Mouse (Mus musculus) retina, adult 2 months (tissue): ENCODE measurements around the gene Exog.

Experiments used
- DNase-seq: peaks from one replicate; pipeline ENCODE4 v3.0.0-alpha.2; 2012; ENCODE audit warnings: low read depth, low spot score

The Exog gene

DNA sequence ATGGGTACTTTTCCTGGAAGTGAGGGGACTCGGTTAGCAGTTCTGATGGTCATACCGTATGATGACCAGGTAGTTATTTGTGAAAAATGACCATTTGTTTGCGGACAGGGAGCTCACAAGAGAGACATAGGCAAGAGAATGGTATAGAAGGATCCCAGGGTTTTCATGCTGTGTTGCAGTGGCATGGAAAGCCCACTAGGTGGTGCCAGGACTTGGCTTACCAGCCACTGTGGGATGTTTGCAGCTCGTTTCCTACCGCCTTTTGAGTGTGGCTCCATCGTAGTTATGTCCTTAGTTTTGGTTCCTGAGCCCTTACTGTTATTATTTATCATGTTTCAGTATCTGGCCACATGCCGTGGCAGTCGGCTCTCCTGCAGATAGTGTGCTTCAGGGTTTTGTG is 15.7 kb downstream of the Exog start:
- peak; percentile 49 for DNase-seq

DNA sequence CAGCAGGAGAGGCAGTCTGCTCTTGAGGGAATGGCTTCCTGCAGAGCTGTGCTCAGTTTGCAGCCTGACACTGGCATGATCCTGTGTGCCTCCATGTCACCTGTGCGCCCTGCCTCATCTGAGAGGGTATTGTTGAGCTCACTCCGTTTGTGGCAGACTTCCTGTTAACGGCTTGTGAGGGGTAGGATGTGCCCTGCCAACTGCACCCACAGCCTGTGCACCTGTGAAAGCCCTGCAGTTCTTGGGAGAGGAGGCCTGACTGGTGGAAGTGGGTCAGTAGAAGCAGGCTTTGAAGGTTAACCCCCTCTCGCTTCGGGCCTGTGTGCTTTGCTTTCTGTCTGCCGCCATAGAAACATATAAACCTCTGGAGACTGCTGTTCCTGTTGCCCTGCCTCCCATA is 20.3 kb downstream of the Exog start:
- no peak for DNase-seq

DNA sequence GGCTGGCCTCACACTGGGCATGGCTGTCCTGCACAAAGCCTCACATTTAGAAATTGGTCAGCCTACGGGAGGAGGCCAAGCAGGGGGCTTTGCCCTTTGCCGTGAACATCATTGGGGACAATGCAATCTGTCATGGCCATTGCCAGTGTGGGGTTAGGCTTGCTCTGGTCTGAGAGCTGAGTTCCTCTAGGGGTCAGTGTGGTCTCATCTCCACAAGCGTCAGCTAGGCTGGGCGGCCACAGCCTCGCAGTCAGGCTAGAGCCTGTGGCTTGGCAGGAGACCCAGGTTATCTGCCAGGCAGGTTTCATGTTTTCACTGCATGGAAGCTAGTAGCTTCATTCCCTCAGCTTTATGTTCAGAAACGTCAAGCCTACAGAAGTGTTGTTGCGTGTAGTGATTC is 20.9 kb downstream of the Exog start:
- no peak for DNase-seq

- DNase-seq, result no peak
Measured at GRCm38 (mm10) chr9:119469691-119470353, 25.1 kb downstream of the Exog start.

DNA sequence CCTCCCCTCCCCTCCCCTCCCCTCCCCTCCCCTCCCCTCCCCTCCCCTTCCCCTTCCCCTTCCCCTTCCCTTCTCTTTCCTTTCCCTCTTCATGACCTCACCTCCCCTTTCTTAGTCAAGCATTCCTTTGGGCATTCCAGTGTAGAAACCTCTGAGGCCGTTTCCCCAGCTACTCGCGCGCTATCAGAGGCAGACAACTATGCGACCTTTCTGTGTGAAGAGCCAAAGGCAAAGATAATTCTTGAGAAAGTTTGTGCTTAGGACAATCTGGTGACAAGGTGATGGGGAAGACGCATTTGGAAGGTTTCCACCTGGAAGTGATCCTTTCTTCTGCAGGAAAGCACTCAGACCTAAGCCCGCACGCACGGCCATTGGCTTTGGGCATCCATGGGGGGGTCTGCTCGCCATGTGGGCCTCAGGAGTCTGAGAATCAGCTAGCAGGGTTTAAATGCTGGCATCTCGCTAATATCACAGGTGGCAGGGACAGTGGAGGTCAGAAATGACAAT is 27.7 kb downstream of the Exog start:
- DNase-seq, result no peak

DNA sequence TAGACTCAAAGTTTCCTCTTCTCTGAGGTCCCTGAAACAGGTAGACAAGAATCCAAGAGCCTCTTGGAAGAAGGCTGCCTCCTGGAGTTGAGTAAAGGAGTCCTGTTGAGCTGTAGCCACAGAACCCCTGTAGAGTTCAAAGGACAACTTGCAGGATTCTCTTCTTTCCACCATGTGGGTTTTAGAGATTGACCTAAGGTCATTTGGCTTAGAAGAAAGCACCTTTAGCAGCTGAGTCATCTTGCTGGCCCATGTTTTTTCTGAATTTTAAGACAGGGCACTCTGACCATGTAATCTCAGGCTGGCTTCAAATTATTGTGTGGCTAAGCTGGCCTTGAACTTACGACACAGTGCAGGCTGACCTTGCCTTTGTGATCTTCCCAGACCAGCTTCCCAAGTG is 28.3 kb downstream of the Exog start:
- DNase-seq, result no peak

GRCm38 (mm10) chr9:119473608-119474164 is 28.9 kb downstream of the Exog start:
- no peak for DNase-seq

GRCm38 (mm10) chr9:119474717-119475611 is 30.2 kb downstream of the Exog start:
- DNase-seq, result no peak

- no peak for DNase-seq
Measured at GRCm38 (mm10) chr9:119477754-119478153, 33.0 kb downstream of the Exog start.

DNA sequence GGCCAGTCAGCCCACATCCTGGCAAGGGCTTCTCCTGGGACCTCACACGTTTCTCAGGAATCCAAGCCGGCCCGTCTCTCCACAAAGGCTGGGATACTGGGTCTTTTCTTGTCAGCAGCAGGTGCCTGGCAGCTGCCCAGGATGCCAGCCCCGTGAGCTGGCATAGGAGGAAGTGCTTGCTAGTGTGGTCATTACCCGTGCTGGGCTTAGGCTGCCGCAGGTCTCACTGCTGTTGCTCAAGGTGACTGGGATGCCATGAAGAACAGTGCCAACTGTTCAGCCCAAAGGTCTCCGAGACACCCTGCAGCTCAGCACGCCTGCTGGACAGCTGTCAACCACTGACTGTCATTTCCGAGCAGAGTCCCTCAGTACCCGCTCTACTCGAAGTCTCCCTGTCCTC is 33.6 kb downstream of the Exog start:
- no peak for DNase-seq

DNA sequence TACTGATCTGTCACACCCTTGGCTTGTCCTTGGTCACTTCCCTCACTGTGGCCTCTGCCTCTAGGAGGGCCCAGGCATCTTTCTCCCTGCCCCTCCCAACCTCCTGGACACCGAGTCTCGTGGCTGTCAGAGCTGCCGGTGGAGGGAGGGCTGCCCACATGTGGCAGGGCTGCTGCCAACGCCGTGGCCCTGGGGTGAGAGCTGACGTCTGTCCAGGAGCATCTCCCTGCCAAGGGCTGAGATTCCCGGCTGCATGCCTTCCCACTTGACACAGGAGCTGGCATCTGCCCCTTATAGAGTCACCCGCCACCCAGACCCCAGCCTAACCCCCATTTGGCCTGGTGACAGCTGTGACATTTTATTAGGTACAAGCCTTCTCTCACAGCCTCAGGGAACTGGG is 34.6 kb downstream of the Exog start:
- DNase-seq, result no peak

GRCm38 (mm10) chr9:119481612-119482011 is 36.9 kb downstream of the Exog start:
- DNase-seq, result no peak

- DNase-seq, result no peak
Measured at GRCm38 (mm10) chr9:119483554-119484353, 39.0 kb downstream of the Exog start.

- no peak for DNase-seq
Measured at GRCm38 (mm10) chr9:119484420-119484819, 39.7 kb downstream of the Exog start.

- DNase-seq, result no peak
Measured at GRCm38 (mm10) chr9:119484868-119485267, 40.1 kb downstream of the Exog start.

- no peak for DNase-seq
Measured at GRCm38 (mm10) chr9:119496354-119496753, 51.6 kb downstream of the Exog start.

DNA sequence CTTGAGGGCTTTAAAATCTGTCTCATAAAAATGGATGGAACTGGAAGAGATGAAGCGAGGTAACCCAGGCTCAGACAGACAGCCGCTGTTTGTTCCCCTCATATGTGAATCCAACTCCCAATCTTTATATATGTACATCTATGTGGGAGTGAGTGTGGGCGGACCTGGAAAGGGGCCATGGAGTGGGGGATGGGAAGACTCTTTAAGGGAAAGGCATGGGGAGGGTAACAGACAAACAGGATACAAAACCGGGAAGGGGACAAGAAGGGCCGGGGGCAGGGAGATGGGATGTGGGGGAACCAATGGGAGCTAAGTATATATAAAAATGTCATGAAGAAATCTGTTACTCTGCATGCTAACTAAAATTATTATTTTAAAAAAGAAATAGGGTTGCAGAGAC is 52.2 kb downstream of the Exog start:
- DNase-seq, result no peak

GRCm38 (mm10) chr9:119497546-119498246 is 53.0 kb downstream of the Exog start:
- DNase-seq, result no peak

DNA sequence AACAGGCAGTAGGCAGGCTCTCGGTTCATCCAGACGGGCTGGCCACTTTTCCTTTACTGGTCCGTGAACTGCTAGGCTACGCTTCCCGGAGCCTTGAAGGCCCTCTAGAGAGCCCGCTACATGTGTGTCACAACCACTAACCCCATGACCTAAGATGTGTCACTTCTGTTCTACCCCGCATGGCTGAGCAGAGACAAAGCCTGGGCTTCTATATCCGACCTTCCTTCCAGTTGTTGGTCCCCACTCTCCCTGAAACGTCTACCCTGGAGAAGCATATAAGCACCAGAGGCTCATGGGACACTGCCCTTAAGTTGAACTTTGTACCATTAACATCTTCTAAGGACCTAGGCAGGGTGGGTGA is 53.5 kb downstream of the Exog start:
- DNase-seq, result no peak

DNA sequence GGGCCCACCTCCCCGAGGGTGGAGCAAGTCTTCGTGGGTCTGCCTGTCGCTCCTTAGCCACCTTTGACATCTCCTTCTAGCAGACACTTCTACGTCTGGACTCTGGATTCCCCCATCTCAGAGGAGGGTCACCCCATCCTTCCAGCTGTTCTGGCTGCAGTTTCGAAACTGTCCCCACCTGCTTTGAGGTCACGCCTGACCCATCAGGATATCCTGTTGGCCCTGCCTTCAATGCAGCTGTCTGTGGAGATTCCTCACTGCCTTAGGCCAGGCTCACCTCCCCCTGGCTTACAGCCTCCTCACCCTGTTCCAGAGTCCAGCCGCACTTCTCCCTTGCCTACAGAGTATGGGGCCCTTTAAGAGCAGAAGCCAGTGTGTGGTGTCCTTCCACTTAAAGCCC is 54.1 kb downstream of the Exog start:
- DNase-seq, result no peak

GRCm38 (mm10) chr9:119503613-119504012 is 58.9 kb downstream of the Exog start:
- no peak for DNase-seq
